Mouse (Mus musculus) spleen, adult 2 months (tissue): ENCODE measurements around the gene Bmp2k.

Source experiments
- CTCF ChIP-seq: fragments of 200-500 bp; IDR thresholded peaks from 2 replicates; pipeline ENCODE4 v1.5.1; 2011; ENCODE audit warnings: mild to moderate bottlenecking, inconsistent platforms; ENCODE audit not compliant: insufficient read depth, insufficient read length, insufficient replicate concordance; ENCODE audit errors: extremely low read depth
- POLR2A ChIP-seq: fragments of 200-500 bp; IDR thresholded peaks from 2 replicates; pipeline ENCODE4 v1.6.1; 2011; ENCODE audit warnings: low read depth, low read length, inconsistent platforms

- TF ChIP-seq CTCF (no peak), POLR2A (no peak)
These were observed 78.1 kb downstream of the Bmp2k start for GRCm38 (mm10) chr5:97075476-97076151.
